Mouse (Mus musculus) G1E (cell line): ENCODE data around the gene Smg6.

ENCODE experiments used
- CTCF ChIP-seq: IDR thresholded peaks from 2 replicates; pipeline ENCODE4 v1.5.1; 2012; ENCODE audit warnings: low read depth, low read length, inconsistent platforms, mixed read lengths
- GATA1 ChIP-seq: IDR thresholded peaks from 2 replicates; pipeline ENCODE4 v1.6.1; 2012; ENCODE audit warnings: borderline replicate concordance, low read length, inconsistent platforms, mixed read lengths
- TAL1 ChIP-seq: conservative IDR thresholded peaks from 2 replicates; pipeline ENCODE4 v1.6.1; 2012; ENCODE audit warnings: low read depth, low read length, inconsistent platforms, mixed read lengths

- no peak for TF ChIP-seq GATA1
- no peak for TF ChIP-seq CTCF
- no peak for TF ChIP-seq TAL1
Measured at GRCm38 (mm10) chr11:75141913-75142312, 216.3 kb downstream of the Smg6 start.
